Mouse (Mus musculus) urinary bladder, adult 2 months (tissue): ENCODE data around the gene Tprg. TPM values are rescaled to one million over a fixed set of nuclear protein-coding genes. Genes with fewer than 3 reads are reported as not detected.

Experiments used
- DNase-seq: peaks from one replicate; pipeline ENCODE4 v3.0.0; 2022; ENCODE audit warnings: low spot score
- polyA plus RNA-seq: library from polyadenylated mRNA; depleted of rRNA; stranded (reverse); fragments of >200 nt; gene quantifications from 2 replicates; pipeline ENCODE4 v1.2.3, GENCODE M21; 2012; rRNA removed

Gene Tprg
- polyA plus RNA-seq, result 0.78 and 1.0 TPM in 2 replicates

- no peak for DNase-seq
These were observed at the start of gene Tprg for GRCm38 (mm10) chr16:25286517-25286916. Gene Tprg (plus strand): TSS chr16:25286817.

- DNase-seq, result no peak
These were observed 48.2 kb upstream of the Tprg start for GRCm38 (mm10) chr16:25238274-25239050.

GRCm38 (mm10) chr16:25248889-25249288, 37.7 kb upstream of the Tprg start:
- no peak for DNase-seq

- DNase-seq, result no peak
These were observed 36.4 kb upstream of the Tprg start for GRCm38 (mm10) chr16:25250129-25250749.

- DNase-seq, result no peak
These were observed 35.5 kb upstream of the Tprg start for GRCm38 (mm10) chr16:25251080-25251479.

GRCm38 (mm10) chr16:25254646-25255045, 32.0 kb upstream of the Tprg start:
- DNase-seq, result no peak

GRCm38 (mm10) chr16:25255186-25255585, 31.4 kb upstream of the Tprg start:
- no peak for DNase-seq

GRCm38 (mm10) chr16:25255603-25256260, 30.9 kb upstream of the Tprg start:
- no peak for DNase-seq

- DNase-seq, result no peak
These were observed 24.3 kb upstream of the Tprg start for GRCm38 (mm10) chr16:25262306-25262705.

- no peak for DNase-seq
These were observed 23.7 kb upstream of the Tprg start for GRCm38 (mm10) chr16:25262965-25263364.

- DNase-seq, result peak; percentile 34
These were observed 23.0 kb upstream of the Tprg start for GRCm38 (mm10) chr16:25263520-25264149.

- no peak for DNase-seq
These were observed 21.4 kb upstream of the Tprg start for GRCm38 (mm10) chr16:25265177-25265576.

GRCm38 (mm10) chr16:25268276-25268675, 18.3 kb upstream of the Tprg start:
- no peak for DNase-seq

GRCm38 (mm10) chr16:25282563-25282962, 4.1 kb upstream of the Tprg start:
- no peak for DNase-seq

- DNase-seq, result no peak
These were observed 7.1 kb downstream of the Tprg start for GRCm38 (mm10) chr16:25293753-25294152.

- no peak for DNase-seq
These were observed 8.9 kb downstream of the Tprg start for GRCm38 (mm10) chr16:25295546-25295945.

- no peak for DNase-seq
These were observed 10.1 kb downstream of the Tprg start for GRCm38 (mm10) chr16:25296746-25297145.

GRCm38 (mm10) chr16:25298204-25298603, 11.6 kb downstream of the Tprg start:
- no peak for DNase-seq

GRCm38 (mm10) chr16:25302616-25303015, 16.0 kb downstream of the Tprg start:
- DNase-seq, result no peak

- no peak for DNase-seq
These were observed 27.4 kb downstream of the Tprg start for GRCm38 (mm10) chr16:25314006-25314405.

- DNase-seq, result no peak
These were observed 28.5 kb downstream of the Tprg start for GRCm38 (mm10) chr16:25315090-25315489.

GRCm38 (mm10) chr16:25325631-25326238, 39.1 kb downstream of the Tprg start:
- no peak for DNase-seq
